Mouse (Mus musculus): ENCODE data around the gene Gpatch8.

GRCm38 (mm10) chr11:102551176-102551575 lies 5.0 kb downstream of the Gpatch8 start:
- TF ChIP-seq POLR2A (IDR thresholded peaks at IDR 0.05; ENCODE audit: insufficient read length, low read depth) (no peak), TCF12 (IDR thresholded peaks at IDR 0.05; ENCODE audit: insufficient read depth, poor library complexity, severe bottlenecking) (no peak)

Measured in myocyte (in vitro differentiated cells).